Mouse (Mus musculus) stomach, postnatal 0 days (tissue): ENCODE results near the gene Naa35. TPM values are rescaled to one million over a fixed set of nuclear protein-coding genes. Genes with fewer than 3 reads are reported as not detected.

Experiments used
- ATAC-seq: fragments of 200-750 bp; cut with Nextera tagmentation; 2 replicates; pipeline ENCODE4 v1.8.0; 2017; ENCODE audit not compliant: low FRiP score, low TSS enrichment
- DNase-seq: peaks from one replicate; pipeline ENCODE4 v3.0.0-alpha.2; 2016; ENCODE audit warnings: low spot score
- H3K27ac ChIP-seq: fragments of 300-500 bp; sonication (generic); replicated peaks from 2 replicates; pipeline ENCODE4 v1.5.1; 2014; ENCODE audit warnings: mild to moderate bottlenecking, control low read depth
- H3K27me3 ChIP-seq: fragments of 300-500 bp; sonication (generic); 2 replicates; pipeline ENCODE4 v1.6.1; 2014; ENCODE audit warnings: low read length; ENCODE audit not compliant: control insufficient read depth, insufficient read depth
- H3K36me3 ChIP-seq: fragments of 300-500 bp; sonication (generic); 2 replicates; pipeline ENCODE4 v1.6.1; 2014; ENCODE audit warnings: low read length, mixed read lengths; ENCODE audit not compliant: control insufficient read depth, insufficient read depth
- H3K4me1 ChIP-seq: fragments of 300-500 bp; sonication (generic); replicated peaks from 2 replicates; pipeline ENCODE4 v1.6.1; 2014; ENCODE audit warnings: antibody characterized with exemption; ENCODE audit not compliant: control insufficient read depth, insufficient read depth
- H3K4me2 ChIP-seq: fragments of 300-500 bp; sonication (generic); replicated peaks from 2 replicates; pipeline ENCODE4 v1.6.1; 2014; ENCODE audit warnings: low read depth, mild to moderate bottlenecking, control low read depth, moderate library complexity
- H3K4me3 ChIP-seq: fragments of 300-500 bp; sonication (generic); 2 replicates; pipeline ENCODE4 v1.5.1; 2014; ENCODE audit warnings: low read depth, low read length, control low read depth
- H3K9ac ChIP-seq: fragments of 300-500 bp; sonication (generic); 2 replicates; pipeline ENCODE4 v1.6.1; 2014; ENCODE audit warnings: mild to moderate bottlenecking, low read length, control low read depth, mixed read lengths
- H3K9me3 ChIP-seq: fragments of 300-500 bp; sonication (generic); 2 replicates; pipeline ENCODE4 v1.6.1; 2016; ENCODE audit warnings: low read length; ENCODE audit not compliant: control insufficient read depth
- CTCF ChIP-seq: IDR thresholded peaks from 2 replicates; pipeline ENCODE4 v1.5.1; 2016; ENCODE audit warnings: antibody characterized with exemption, low read depth, mild to moderate bottlenecking, moderate library complexity
- EP300 ChIP-seq: optimal IDR thresholded peaks from 2 replicates; pipeline ENCODE3; 2016; ENCODE audit warnings: antibody characterized with exemption
- WGBS: fragments of 180-500 bp; shearing (Covaris S2); extraction: QIAGEN DNeasy Blood & Tissue Kit; methylation state at CpG from one replicate; pipeline ENCODE4 v1.1.7; 2014; 5-methylcytosine and 5-hydroxymethylcytosine counted together
- polyA plus RNA-seq: library from polyadenylated mRNA; unstranded; fragments of >200 nt; fragmentation: Nextera tagmentation; extraction: Ambion mirVana; gene quantifications from 2 replicates; pipeline ENCODE4 v1.2.1, GENCODE M21; 2015

Gene Naa35
- polyA plus RNA-seq, 1 experiment from 2014 or later = 63.2 TPM

DNA sequence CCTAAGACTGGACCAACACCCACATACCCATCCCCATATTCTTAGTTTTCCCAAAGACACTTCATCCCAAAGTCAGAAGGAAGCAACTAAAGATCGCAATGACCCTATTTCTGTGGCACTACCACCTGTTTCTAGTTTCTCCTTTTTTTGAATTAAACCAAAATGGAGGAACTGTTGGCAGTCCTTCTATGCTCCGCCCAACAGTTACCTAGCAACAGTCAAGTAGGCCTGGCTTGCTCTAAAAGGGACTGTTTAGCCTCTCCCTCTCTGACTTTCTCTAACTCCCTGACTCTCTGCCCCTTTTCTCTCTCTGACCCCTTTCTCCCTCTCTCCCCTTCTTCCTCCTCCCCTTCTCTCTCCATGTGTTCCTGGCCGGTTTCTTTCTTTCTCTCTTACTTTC is 100.2 kb downstream of the Naa35 start:
- DNase-seq (no peak), ATAC-seq (no peak)
- Histone ChIP-seq H3K4me2 (no peak overlapping the region), H3K4me3 (no peak overlapping the region), H3K9ac (no peak overlapping the region), H3K4me1 (no peaks in the 10 kb centered on the region), H3K36me3 (no peaks in the 10 kb centered on the region), H3K27ac (no peak overlapping the region), H3K27me3 (no peaks in the 10 kb centered on the region), H3K9me3 (no peaks in the 10 kb centered on the region)
- no peak for TF ChIP-seq CTCF
- no peak for TF ChIP-seq EP300
- WGBS = 87% methylated on average over 3 of the region's 3 CpGs

Other genes with a start within 250 kb of the Naa35 start
- gene Agtpbp1, start within 50 bp of the Naa35 start, polyA plus RNA-seq = 10.2 and 12.4 TPM in 2 replicates
- gene Golm1, start 90.6 kb downstream of the Naa35 start, polyA plus RNA-seq = 54.3 and 54.6 TPM in 2 replicates
- not detected in 2 replicates for gene 4921517D22Rik, start 108.8 kb downstream of the Naa35 start, polyA plus RNA-seq
- gene Spata31d1a, start 125.1 kb downstream of the Naa35 start, polyA plus RNA-seq = 0.02 TPM in 1 of 2 replicates, not detected in the other
- gene Spata31d1b, start 127.0 kb downstream of the Naa35 start, polyA plus RNA-seq = 0.02 TPM in 1 of 2 replicates, not detected in the other
- not detected in 2 replicates for gene Spata31d1d, start 146.5 kb downstream of the Naa35 start, polyA plus RNA-seq
- 0.02 TPM in 1 of 2 replicates, not detected in the other for gene 1700014D04Rik, start 161.5 kb downstream of the Naa35 start, polyA plus RNA-seq
- 73.4 and 77.1 TPM in 2 replicates for gene Isca1, start 184.6 kb downstream of the Naa35 start, polyA plus RNA-seq
- gene Gm49354, start 197.0 kb downstream of the Naa35 start, polyA plus RNA-seq = not detected in 2 replicates
- gene Tut7, start 237.9 kb downstream of the Naa35 start, polyA plus RNA-seq = 29.1 and 31.6 TPM in 2 replicates